Mouse (Mus musculus) megakaryocyte, embryonic 14.5 days (primary cell): Measurements from ENCODE around the gene Zc2hc1c. TPM values are rescaled to one million over a fixed set of nuclear protein-coding genes. Genes with fewer than 3 reads are reported as not detected.
"Not testable (repeated sequence)": the region's sequence is repeated elsewhere in the genome, so short reads cannot be mapped to it uniquely, and the experiment has no call there.

Experiments
- H3K27me3 ChIP-seq: replicated peaks from 2 replicates; pipeline ENCODE3; 2012; ENCODE audit warnings: inconsistent platforms
- H3K36me3 ChIP-seq: replicated peaks from 2 replicates; pipeline ENCODE3; 2012; ENCODE audit warnings: low read length, inconsistent platforms, mixed read lengths
- H3K4me1 ChIP-seq: 2 replicates; pipeline ENCODE4 v1.6.1; 2012; ENCODE audit warnings: inconsistent platforms
- H3K4me3 ChIP-seq: replicated peaks from 2 replicates; pipeline ENCODE3; 2012; ENCODE audit warnings: moderate library complexity, mild to moderate bottlenecking, inconsistent platforms
- H3K9me3 ChIP-seq: 2 replicates; pipeline ENCODE4 v1.6.1; 2012; ENCODE audit warnings: inconsistent platforms
- FLI1 ChIP-seq: IDR thresholded peaks from 2 replicates; pipeline ENCODE4 v1.6.1; 2012; ENCODE audit warnings: low read length, inconsistent platforms, mixed read lengths
- GATA1 ChIP-seq: IDR thresholded peaks from 3 replicates; pipeline ENCODE4 v1.6.1; 2012; ENCODE audit warnings: mixed read lengths, low read length, inconsistent platforms, borderline replicate concordance
- polyA plus RNA-seq: library from polyadenylated mRNA; stranded (reverse); fragments of >175 nt; gene quantifications from 2 replicates; pipeline ENCODE4 v1.2.3, GENCODE M21; 2012; ENCODE audit warnings: low replicate concordance; ENCODE audit not compliant: insufficient read depth

Gene Zc2hc1c
- polyA plus RNA-seq, 1 experiment = not detected

GRCm38 (mm10) chr12:85271132-85271842 is 17.1 kb upstream of the Zc2hc1c start:
- peaks cover 47% of the 10 kb centered on the region for H3K36me3 ChIP-seq
- TF ChIP-seq FLI1 (no peak), GATA1 (no peak)
- H3K9me3 ChIP-seq = peaks cover 4% of the 10 kb centered on the region
- no peaks in the 10 kb centered on the region for H3K27me3 ChIP-seq
- H3K4me1 ChIP-seq = peaks cover 19% of the 10 kb centered on the region
- no peak overlapping the region for H3K4me3 ChIP-seq

GRCm38 (mm10) chr12:85271843-85272206 is 16.6 kb upstream of the Zc2hc1c start:
- peaks cover 19% of the 10 kb centered on the region for H3K4me1 ChIP-seq
- TF ChIP-seq GATA1 (no peak), FLI1 (no peak)
- no peaks in the 10 kb centered on the region for H3K27me3 ChIP-seq
- no peak overlapping the region for H3K4me3 ChIP-seq
- peaks cover 51% of the 10 kb centered on the region for H3K36me3 ChIP-seq
- H3K9me3 ChIP-seq = peaks cover 4% of the 10 kb centered on the region

GRCm38 (mm10) chr12:85273508-85273907 is 14.9 kb upstream of the Zc2hc1c start:
- Histone ChIP-seq H3K36me3 (peaks cover 48% of the 10 kb centered on the region), H3K4me3 (no peak overlapping the region), H3K4me1 (peaks cover 24% of the 10 kb centered on the region), H3K27me3 (no peaks in the 10 kb centered on the region), H3K9me3 (no peaks in the 10 kb centered on the region)
- no peak for TF ChIP-seq FLI1
- TF ChIP-seq GATA1 = no peak

- Histone ChIP-seq H3K4me3 (no peak overlapping the region), H3K36me3 (peaks cover 43% of the 10 kb centered on the region), H3K4me1 (peaks cover 29% of the 10 kb centered on the region), H3K9me3 (no peaks in the 10 kb centered on the region), H3K27me3 (no peaks in the 10 kb centered on the region)
- TF ChIP-seq FLI1 = no peak
Observed at GRCm38 (mm10) chr12:85276273-85276672, 12.1 kb upstream of the Zc2hc1c start.

GRCm38 (mm10) chr12:85278919-85279318 is 9.5 kb upstream of the Zc2hc1c start:
- Histone ChIP-seq H3K36me3 (peaks cover 40% of the 10 kb centered on the region), H3K4me3 (no peak overlapping the region), H3K9me3 (no peaks in the 10 kb centered on the region), H3K4me1 (peaks cover 21% of the 10 kb centered on the region), H3K27me3 (no peaks in the 10 kb centered on the region)
- no peak for TF ChIP-seq GATA1
- TF ChIP-seq FLI1 = no peak

GRCm38 (mm10) chr12:85279396-85280080 is 8.9 kb upstream of the Zc2hc1c start:
- TF ChIP-seq GATA1 (no peak), FLI1 (no peak)
- peaks cover 24% of the 10 kb centered on the region for H3K4me1 ChIP-seq
- H3K27me3 ChIP-seq = no peaks in the 10 kb centered on the region

GRCm38 (mm10) chr12:85280105-85280844 is 8.1 kb upstream of the Zc2hc1c start:
- H3K9me3 ChIP-seq = no peaks in the 10 kb centered on the region
- peaks cover 28% of the 10 kb centered on the region for H3K36me3 ChIP-seq
- peaks cover 24% of the 10 kb centered on the region for H3K4me1 ChIP-seq
- H3K4me3 ChIP-seq = peak overlapping the region; percentile 95
- no peak for TF ChIP-seq GATA1
- TF ChIP-seq FLI1 = no peak; the same call in 1 of the 2 replicates
- no peaks in the 10 kb centered on the region for H3K27me3 ChIP-seq

More at GRCm38 (mm10) chr12:85279396-85280080, 8.9 kb upstream of the Zc2hc1c start:
- H3K36me3 ChIP-seq = peaks cover 35% of the 10 kb centered on the region
- peak overlapping the region; percentile 95 for H3K4me3 ChIP-seq
- no peaks in the 10 kb centered on the region for H3K9me3 ChIP-seq

GRCm38 (mm10) chr12:85280845-85281651 is 7.3 kb upstream of the Zc2hc1c start:
- Histone ChIP-seq H3K4me3 (peak overlapping the region; percentile 95), H3K36me3 (peaks cover 20% of the 10 kb centered on the region), H3K9me3 (no peaks in the 10 kb centered on the region), H3K4me1 (peaks cover 24% of the 10 kb centered on the region), H3K27me3 (peaks cover 2% of the 10 kb centered on the region)
- TF ChIP-seq GATA1 (no peak), FLI1 (no peak)

- Histone ChIP-seq H3K4me1 (peaks cover 24% of the 10 kb centered on the region), H3K36me3 (peaks cover 14% of the 10 kb centered on the region)
- H3K4me3 ChIP-seq, H3K27me3 ChIP-seq, H3K9me3 ChIP-seq: not testable (repeated sequence)
Observed at GRCm38 (mm10) chr12:85281756-85282155, 6.6 kb upstream of the Zc2hc1c start.
